Mouse (Mus musculus): ENCODE results near the gene Gpr176.

- TF ChIP-seq EP300 (IDR thresholded peaks at IDR 0.05; ENCODE audit: insufficient read depth, low read depth, low read length) = no peak
- no peak for TF ChIP-seq CTCF (IDR thresholded peaks at IDR 0.05; ENCODE audit: low read depth, low read length)
These were observed 66.3 kb downstream of the Gpr176 start for GRCm38 (mm10) chr2:118306966-118307365.
